Mouse (Mus musculus): ENCODE results near the gene Ces2g. TPM values are rescaled to one million over a fixed set of nuclear protein-coding genes. Genes with fewer than 3 reads are reported as not detected.

The Ces2g gene
- total RNA-seq (2021) = not detected

DNA sequence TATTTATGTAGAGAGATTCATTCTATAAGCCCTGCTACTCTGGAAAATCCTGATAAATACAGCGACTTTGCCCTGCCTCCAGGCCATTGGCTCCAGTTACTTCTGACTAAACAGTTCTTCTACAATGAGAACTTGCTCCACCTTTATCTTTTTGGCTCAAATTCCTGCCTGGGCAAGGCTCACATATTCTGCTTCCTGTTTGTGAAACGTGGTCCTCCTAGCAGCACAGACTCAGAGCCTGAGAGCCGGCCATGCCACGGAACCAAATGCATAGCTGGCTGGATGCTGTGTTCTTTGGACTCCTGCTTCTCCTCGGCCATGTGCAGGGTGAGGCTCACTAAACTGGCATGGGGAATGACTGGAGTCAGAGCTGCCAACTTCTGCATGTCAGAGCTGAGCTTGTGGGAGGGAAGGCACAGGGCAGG, at the start of gene Ces2g:
Ces2g (plus strand) TSS at position 182 of the 425 bp plus-strand sequence.
- no peak for DNase-seq

- DNase-seq = no peak
These were observed 35.4 kb upstream of the Ces2g start, which contains the start of gene Ces2e for GRCm38 (mm10) chr8:104925972-104926596. Gene Ces2e (plus strand): TSS chr8:104926260.

GRCm38 (mm10) chr8:104927301-104927700, 34.2 kb upstream of the Ces2g start:
- no peak for DNase-seq

- no peak for DNase-seq
These were observed 16.9 kb upstream of the Ces2g start for GRCm38 (mm10) chr8:104944665-104945064.

DNA sequence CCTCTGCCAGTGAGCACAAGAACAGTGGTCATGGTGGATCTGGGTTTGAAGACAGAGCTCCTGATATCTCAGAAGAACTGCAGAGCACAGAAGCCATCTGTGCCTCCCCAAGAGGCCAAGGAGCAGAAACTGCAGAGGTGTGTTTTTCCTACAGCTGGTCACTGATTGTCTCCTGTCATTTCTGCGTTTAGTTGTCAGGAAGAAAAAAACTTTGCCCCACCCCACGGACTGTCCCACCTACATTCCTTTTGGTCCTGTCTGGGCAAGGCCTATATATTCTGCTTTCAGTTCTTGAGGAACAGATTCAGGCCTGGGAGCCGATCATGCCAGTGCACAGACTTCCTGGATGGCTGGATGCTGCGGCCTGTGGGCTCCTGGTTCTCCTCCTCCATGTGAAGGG, 14.5 kb upstream of the Ces2g start, which contains the start of gene Ces2f:
Ces2f (plus strand) TSS at position 301 of the 400 bp plus-strand sequence.
- DNase-seq = no peak

DNA sequence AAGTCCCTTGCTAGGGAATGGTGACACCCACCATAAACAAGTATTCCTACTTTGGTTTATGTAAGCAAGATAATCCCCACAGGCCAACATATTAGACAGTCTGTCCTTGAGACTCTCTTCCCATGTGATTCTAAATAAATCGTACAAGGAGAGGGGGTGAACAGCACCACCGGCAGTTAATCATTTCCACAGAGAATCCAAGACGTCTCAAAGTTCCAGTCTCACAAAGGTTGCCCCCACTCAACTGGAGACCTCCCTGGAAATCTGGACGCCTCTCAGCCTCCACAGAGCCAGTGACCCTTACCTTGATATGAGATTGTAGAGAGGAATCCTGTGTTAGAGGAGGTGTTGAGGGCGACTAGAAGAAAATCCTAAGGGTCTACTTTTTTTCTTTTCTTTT, 12.5 kb upstream of the Ces2g start:
- no peak for DNase-seq

DNA sequence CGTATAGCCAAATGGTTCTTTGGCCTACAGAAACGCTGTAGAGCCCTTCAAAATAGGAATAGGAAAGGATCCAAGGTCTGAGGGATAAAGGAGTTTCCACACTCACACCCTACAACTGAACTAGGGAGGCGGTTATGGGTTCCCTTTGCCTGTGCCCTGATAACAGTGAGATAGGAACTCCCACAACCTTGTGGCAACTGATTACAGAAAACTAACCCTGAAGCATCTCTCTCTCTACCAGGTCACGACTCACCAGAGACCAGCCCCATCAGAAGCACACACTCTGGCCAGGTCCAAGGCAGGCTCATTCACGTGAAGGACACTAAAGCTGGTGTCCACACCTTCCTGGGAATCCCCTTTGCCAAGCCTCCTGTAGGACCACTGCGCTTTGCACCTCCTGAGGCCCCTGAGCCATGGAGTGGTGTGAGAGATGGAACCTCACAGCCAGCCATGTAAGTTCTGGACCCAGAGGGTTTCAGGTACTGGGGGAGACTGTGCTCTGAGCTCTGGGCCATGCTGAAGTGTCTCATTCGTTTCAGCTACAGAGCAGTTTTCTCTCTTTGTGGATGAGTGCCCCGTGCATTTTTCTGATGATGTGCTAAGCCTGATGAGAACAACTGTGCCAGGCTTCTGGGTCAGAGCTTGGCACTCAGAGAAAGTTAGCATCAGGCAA, 847 bp downstream of the Ces2g start:
- no peak for DNase-seq

DNA sequence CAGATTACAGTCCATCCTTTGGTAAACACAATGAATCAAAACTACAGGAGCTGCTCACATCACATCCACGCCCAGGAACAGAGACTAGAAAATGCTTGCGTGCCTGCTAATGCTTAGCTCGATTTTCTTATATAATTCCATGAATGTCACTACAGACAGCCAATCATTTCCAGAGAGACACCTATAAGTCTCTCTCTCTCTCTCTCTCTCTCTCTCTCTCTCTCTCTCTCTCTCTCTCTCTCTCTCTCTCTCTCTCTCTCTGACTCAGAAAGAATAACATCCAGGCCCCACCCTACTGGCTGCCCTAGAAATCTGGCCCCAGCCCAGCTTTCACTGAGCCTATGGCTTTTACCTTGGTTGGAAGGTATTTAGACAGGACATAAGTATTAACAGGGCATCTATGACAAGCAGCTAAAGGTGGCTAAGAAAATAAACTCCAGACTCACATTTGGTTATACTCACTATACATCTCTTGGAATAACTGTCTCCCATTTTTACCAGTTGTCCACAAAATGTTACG, 1.9 kb downstream of the Ces2g start:
- no peak for DNase-seq

DNA sequence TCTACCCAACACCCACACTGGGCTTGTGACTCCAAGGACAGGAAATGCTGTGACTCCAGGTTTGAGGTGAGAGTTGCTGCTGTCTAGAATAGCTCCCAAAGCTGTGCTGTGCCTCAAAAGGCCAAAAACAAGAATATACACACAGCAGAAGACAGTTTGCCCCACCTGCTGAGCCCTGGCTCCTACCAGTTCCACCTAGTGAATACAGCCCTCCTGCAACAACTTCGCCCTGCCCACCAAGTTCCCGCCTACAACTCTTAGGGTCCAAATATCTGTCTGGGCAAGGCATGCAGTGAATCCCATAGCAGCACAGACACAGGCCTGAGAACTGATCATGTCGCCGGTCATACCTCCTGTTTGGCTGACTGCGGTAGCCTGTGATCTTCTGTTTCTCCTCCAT, 22.6 kb downstream of the Ces2g start:
- no peak for DNase-seq

GRCm38 (mm10) chr8:104984942-104985341, 23.4 kb downstream of the Ces2g start:
- no peak for DNase-seq

- DNase-seq = no peak
These were observed 36.7 kb downstream of the Ces2g start for GRCm38 (mm10) chr8:104998191-104998590.

- no peak for DNase-seq
These were observed 37.7 kb downstream of the Ces2g start for GRCm38 (mm10) chr8:104999183-104999582.

- no peak for DNase-seq
These were observed 39.1 kb downstream of the Ces2g start, which contains the start of gene Ces2h for GRCm38 (mm10) chr8:105000586-105000985. Gene Ces2h (plus strand): TSS chr8:105000853.

- DNase-seq = no peak
These were observed 48.5 kb downstream of the Ces2g start for GRCm38 (mm10) chr8:105010000-105010399.

DNA sequence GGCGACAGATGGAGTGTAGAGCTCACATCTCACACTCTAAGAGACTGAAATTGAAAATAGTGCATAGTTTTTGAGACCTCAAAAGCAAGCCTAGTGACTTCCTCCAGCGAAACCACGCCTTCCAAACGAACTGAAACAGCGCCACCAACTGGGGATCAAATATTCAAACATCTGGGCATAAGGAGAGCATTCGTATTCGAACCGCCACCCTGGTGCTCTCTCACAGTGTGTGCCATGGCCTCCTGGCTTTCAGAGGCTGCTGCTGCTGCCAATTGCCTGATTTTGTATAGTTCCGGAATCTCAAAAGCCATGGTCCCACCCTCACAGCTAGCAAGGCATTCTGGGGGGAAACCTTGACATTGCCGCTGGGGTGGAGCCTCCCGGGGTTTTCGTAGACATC, 49.6 kb downstream of the Ces2g start:
- DNase-seq = no peak

- DNase-seq = no peak
These were observed 52.9 kb downstream of the Ces2g start for GRCm38 (mm10) chr8:105014391-105014790.

Other genes with a start within 250 kb of the Ces2g start
- gene Ces2a, start 227.7 kb upstream of the Ces2g start, total RNA-seq (2021) = not detected
- gene Ces2b, start 130.1 kb upstream of the Ces2g start, total RNA-seq (2021) = under 1 TPM in 1 of 2 experiments, not detected in 1; 0.22 TPM
- not detected for gene Ces2c, start 114.7 kb upstream of the Ces2g start, total RNA-seq (2021)
- gene Ces2e, start 35.5 kb upstream of the Ces2g start, total RNA-seq (2021) = not detected
- gene Ces2f, start 14.4 kb upstream of the Ces2g start, total RNA-seq (2021) = not detected
- gene Ces2h, start 39.1 kb downstream of the Ces2g start, total RNA-seq (2021) = not detected
- gene Ces3a, start 86.9 kb downstream of the Ces2g start, total RNA-seq (2021) = not detected
- gene Ces3b, start 122.0 kb downstream of the Ces2g start, total RNA-seq (2021) = not detected
- gene Ces4a, start 170.1 kb downstream of the Ces2g start, total RNA-seq (2021) = not detected
- gene Cbfb, start 209.0 kb downstream of the Ces2g start, total RNA-seq (2021) = 10 to 100 TPM; 20.1 to 24.7 TPM